Mouse (Mus musculus) ES-E14 (cell line): ENCODE results near the gene Grhl1. TPM values are rescaled to one million over a fixed set of nuclear protein-coding genes. Genes with fewer than 3 reads are reported as not detected.

Experiments
- DNase-seq: peaks from one replicate; pipeline ENCODE4 v3.0.0-alpha.2; 2013; ENCODE audit warnings: low read depth, low spot score
- H3K27ac ChIP-seq: 2 replicates; pipeline ENCODE4 v1.5.1; 2012; ENCODE audit warnings: low read depth, mild to moderate bottlenecking, low read length, moderate library complexity, mixed read lengths; ENCODE audit not compliant: poor library complexity, insufficient read depth, severe bottlenecking
- H3K36me3 ChIP-seq: 2 replicates; pipeline ENCODE4 v1.6.1; 2012; ENCODE audit warnings: mild to moderate bottlenecking, low read length, moderate library complexity, mixed read lengths; ENCODE audit not compliant: control insufficient read depth, poor library complexity, insufficient read depth, severe bottlenecking
- H3K4me1 ChIP-seq, 2 experiments: fragments of 150-350 bp in 1 of 2; sonication (generic) in 1 of 2; 2 replicates each; pipeline ENCODE4 v1.6.1; 2012; ENCODE audit warnings: low read length in 2 of 2, mild to moderate bottlenecking in 1 of 2, mixed read lengths in 1 of 2; ENCODE audit not compliant: control insufficient read depth in 2 of 2, insufficient read depth in 2 of 2, poor library complexity in 1 of 2
- H3K4me3 ChIP-seq, 2 experiments: fragments of 150-350 bp in 1 of 2; sonication (generic) in 1 of 2; 2 replicates each; pipeline ENCODE4 v1.5.1; 2012; ENCODE audit warnings: low read length in 2 of 2, low read depth in 1 of 2, mild to moderate bottlenecking in 1 of 2, mixed read lengths in 1 of 2; ENCODE audit not compliant: insufficient read depth in 1 of 2, poor library complexity in 1 of 2, severe bottlenecking in 1 of 2
- H3K9ac ChIP-seq: 2 replicates; pipeline ENCODE4 v1.6.1; 2012; ENCODE audit warnings: low read depth, mild to moderate bottlenecking, low read length, mixed read lengths; ENCODE audit not compliant: poor library complexity, insufficient read depth, severe bottlenecking
- H3K9me3 ChIP-seq: fragments of 150-350 bp; sonication (generic); 2 replicates; pipeline ENCODE4 v1.6.1; 2012; ENCODE audit warnings: low read depth, mild to moderate bottlenecking, low read length; ENCODE audit not compliant: control insufficient read depth, insufficient read depth
- CHD2 ChIP-seq: IDR thresholded peaks from 2 replicates; pipeline ENCODE4 v1.6.1; 2014; ENCODE audit warnings: mild to moderate bottlenecking, low read depth, low read length, inconsistent platforms
- HCFC1 ChIP-seq: IDR thresholded peaks from 2 replicates; pipeline ENCODE4 v1.6.1; 2012; ENCODE audit warnings: low read length, inconsistent platforms, borderline replicate concordance; ENCODE audit not compliant: insufficient read depth
- MAFK ChIP-seq: IDR thresholded peaks from 2 replicates; pipeline ENCODE4 v1.6.1; 2014; ENCODE audit warnings: mild to moderate bottlenecking, low read depth, low read length, inconsistent platforms; ENCODE audit not compliant: insufficient read depth
- ZC3H11A ChIP-seq: IDR thresholded peaks from 2 replicates; pipeline ENCODE4 v1.6.1; 2012; ENCODE audit warnings: low read depth, mild to moderate bottlenecking, inconsistent platforms, low read length, borderline replicate concordance
- ZNF384 ChIP-seq: IDR thresholded peaks from 2 replicates; pipeline ENCODE4 v1.6.1; 2012; ENCODE audit warnings: low read depth, low read length, inconsistent platforms
- in situ Hi-C, 2 experiments: fragments of 600-800 bp; cut with MboI; formaldehyde crosslinking; loops; one replicate each; pipeline ENCODE4 v1.15.1; 2025; ENCODE audit warnings: low sequenced_read_pairs in 2 of 2, inconsistent platforms in 1 of 2; ENCODE audit not compliant: unreplicated experiment in 2 of 2
- total RNA-seq: library from RNA; depleted of rRNA; stranded (reverse); fragments of 300-350 nt; gene quantifications from 2 replicates; pipeline ENCODE4 v1.2.3, GENCODE M21; 2012

Grhl1 gene
- total RNA-seq, 1 experiment: 4.6 TPM

DNA sequence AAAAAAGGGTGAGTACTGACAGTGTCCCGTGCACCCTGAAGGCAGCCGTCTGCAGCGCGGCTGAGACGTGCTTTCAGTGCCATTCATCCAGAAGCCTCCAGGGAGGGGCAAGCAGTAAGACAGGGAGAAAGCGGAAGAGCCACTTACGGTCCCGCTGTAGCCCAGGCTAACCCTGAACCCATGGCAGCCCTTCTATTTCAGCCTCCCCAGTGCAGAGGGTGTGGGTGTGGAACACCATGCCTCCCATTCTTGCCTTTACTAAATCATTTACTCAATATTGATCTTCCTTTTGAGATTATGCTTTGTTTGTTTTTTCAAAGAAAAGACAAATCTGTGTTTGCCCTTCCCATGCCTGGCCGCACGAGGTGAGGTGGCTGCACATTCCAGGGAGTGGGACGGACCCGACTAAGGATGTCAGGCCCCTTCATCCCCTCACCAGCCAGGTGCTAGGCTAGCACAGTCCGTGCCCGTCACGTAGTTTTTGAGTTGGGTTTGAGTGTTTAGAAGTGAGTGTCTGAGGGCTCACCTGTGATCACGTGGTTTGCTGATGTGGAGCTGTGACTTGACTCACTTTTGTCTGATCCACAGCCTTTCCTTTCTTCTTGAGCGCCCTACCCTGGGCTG, 42.5 kb downstream of the Grhl1 start:
- no peaks in the 10 kb centered on the region for H3K4me1 ChIP-seq
- H3K27ac ChIP-seq: no peak overlapping the region
- no peak overlapping the region for H3K9ac ChIP-seq
- H3K36me3 ChIP-seq: peaks cover 15% of the 10 kb centered on the region; the same call in 1 of the 2 replicates
- no peak for DNase-seq
- no peak overlapping the region for H3K4me3 ChIP-seq
- TF ChIP-seq ZNF384 (no peak), ZC3H11A (no peak), MAFK (no peak), CHD2 (no peak), HCFC1 (no peak)
- H3K9me3 ChIP-seq: no peaks in the 10 kb centered on the region
- in situ Hi-C loops: no loop called here

DNA sequence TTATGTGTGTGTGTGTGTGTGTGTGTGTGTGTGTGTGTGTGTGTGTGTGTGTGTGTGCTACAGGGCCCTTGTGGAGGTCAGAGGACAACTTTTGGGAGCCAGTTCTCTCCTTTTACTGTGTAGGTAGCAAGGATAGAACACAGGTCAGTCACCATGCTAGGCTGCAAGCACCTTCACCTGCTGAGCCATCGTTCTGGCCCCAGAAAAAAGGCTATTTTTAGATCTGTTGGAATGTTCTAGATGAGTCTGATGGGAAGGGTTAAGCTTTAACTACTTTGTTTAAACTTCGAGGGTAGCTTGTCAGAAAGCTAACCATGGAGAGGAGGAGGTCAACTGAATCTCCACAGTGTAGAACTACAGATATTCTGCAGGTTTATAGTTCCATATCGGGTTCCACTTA, 43.1 kb downstream of the Grhl1 start:
- TF ChIP-seq HCFC1 (no peak), ZNF384 (no peak), ZC3H11A (no peak), MAFK (no peak), CHD2 (no peak)
- in situ Hi-C loops: no loop called here
- Histone ChIP-seq H3K9ac (no peak overlapping the region), H3K27ac (no peak overlapping the region), H3K9me3 (no peaks in the 10 kb centered on the region), H3K4me1 (no peaks in the 10 kb centered on the region), H3K36me3 (peaks cover 10% of the 10 kb centered on the region; the same call in 1 of the 2 replicates), H3K4me3 (no peak overlapping the region)
- no peak for DNase-seq

DNA sequence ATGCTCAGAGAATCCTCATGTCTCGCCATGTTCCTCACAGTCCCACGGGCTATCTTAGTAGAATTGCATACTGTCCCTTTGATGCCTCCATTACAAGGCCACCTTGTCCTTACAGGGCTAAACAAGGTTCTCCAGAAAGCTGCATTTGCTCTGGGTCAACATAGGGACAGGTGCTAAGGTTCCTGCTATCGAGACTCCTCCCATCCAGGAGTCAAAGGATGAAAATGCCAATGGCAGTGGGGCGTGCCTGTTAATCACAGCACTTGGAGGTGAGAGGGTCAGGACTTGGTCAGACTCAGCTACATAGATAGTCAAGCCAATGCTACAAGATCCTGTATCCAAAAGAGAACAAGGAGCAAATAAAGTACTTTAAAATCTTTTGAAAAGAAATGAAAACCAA, 47.4 kb downstream of the Grhl1 start:
- Histone ChIP-seq H3K9me3 (no peaks in the 10 kb centered on the region), H3K4me3 (no peak overlapping the region), H3K4me1 (no peaks in the 10 kb centered on the region), H3K27ac (no peak overlapping the region), H3K9ac (no peak overlapping the region), H3K36me3 (no peaks in the 10 kb centered on the region)
- in situ Hi-C loops: no loop called here
- no peak for TF ChIP-seq MAFK
- TF ChIP-seq ZNF384: no peak
- TF ChIP-seq ZC3H11A: no peak
- TF ChIP-seq HCFC1: no peak
- TF ChIP-seq CHD2: no peak
- DNase-seq: no peak

DNA sequence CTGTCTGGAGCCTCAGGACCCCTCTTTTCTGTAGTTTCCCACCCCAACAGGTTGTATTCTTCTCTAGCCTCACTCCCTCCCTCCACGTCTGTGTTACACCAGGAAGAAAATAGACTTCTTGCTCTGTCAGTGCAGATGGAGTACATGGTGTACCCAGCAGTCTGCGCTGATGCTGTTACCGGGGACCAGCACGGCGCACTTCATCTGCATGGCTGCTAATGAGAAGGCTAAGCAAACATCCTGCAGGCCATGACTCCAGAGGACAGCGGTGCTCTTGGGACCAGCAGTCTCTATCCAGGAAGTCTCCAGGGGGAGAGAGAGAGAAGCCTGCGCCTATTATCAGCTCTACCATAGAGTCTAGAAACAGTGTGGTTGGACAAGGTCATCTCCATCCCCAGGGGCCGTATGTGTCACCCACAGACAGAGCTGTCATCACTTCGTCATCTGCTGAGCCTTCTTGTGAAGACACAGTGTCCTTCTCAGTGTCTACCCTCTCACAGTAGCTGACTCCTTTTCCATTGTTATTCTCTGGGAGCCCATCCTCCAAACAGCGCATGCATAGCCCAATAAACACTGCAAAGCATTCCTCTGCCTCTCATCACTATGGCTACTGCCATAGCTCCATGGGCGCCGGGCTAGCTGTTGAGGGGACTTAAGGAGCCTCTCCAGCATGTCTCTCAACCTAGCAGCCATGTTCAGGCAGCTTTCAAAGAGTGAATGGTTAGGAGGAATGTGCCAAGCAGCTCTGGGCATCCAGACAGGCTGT, 51.6 kb downstream of the Grhl1 start:
- H3K9me3 ChIP-seq: no peaks in the 10 kb centered on the region
- in situ Hi-C loops: no loop called here
- H3K36me3 ChIP-seq: no peaks in the 10 kb centered on the region
- no peak overlapping the region for H3K4me3 ChIP-seq
- no peak for DNase-seq
- no peak overlapping the region for H3K27ac ChIP-seq
- TF ChIP-seq HCFC1 (no peak), MAFK (no peak), ZC3H11A (no peak), ZNF384 (no peak), CHD2 (no peak)
- no peak overlapping the region for H3K9ac ChIP-seq
- H3K4me1 ChIP-seq: no peaks in the 10 kb centered on the region
